Mouse (Mus musculus): ENCODE data around the gene Troap.
A peak's percentile ranks its signal among the peaks of the same experiment; 100 is the strongest.

The Troap gene

DNA sequence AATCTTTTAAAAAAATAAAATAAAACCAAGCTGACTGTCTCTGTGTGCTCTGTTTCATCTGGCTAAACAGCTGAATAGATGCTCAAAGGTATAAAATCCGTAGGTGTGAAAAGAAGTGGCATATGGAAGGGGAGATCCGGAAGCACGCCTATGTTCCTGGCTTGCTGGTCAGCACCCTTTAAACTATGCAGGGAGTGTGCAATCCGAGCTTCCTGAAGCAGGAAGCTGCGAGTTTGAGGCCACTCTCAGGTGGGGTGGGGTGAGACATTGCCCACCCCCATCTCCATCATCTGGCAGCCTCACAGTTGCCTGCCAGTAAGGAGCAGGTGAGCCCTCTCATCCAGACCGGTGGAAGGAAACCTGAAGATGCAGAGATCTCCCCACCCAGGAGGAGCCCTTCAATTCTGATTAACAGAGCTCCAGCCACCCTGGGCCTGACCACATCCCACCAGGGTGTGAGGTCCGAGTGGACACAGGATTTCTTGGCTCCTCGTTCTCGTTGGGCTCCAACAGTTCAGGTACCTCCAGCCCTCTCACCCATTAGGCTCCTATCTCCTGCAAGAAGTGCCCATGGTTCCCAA, at the start of gene Troap:
Troap (plus strand) TSS at position 557 of the 581 bp plus-strand sequence.
- DNase-seq = no peak

DNA sequence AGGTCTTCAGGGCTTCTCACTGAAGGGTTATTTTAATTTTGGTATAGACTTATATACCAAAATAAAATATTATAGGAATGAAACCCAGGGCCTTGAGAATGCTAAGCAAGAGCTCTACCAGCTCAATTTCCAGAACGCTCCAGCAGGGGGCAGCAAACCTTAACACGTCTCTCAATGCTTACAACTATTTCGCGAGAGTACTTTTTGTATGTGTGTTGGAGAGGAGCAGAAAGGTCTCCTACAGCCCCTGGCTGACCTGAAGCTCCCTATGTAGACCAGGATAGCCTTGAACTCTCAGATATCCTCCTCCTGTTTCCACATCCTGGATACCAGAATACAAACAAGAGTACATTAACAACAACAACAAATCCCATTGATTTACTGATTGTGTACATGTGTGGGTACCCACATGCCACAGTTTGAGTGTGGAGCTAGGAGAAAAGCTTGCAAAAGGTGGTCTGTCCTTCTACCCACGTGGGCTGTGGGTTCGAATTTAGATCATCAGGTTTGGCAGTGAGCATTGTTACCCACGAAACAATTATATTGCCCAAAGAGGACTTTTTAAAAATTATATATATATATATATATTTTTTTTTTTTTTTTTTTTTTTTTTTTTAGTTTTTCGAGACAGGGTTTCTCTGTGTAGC, 49.6 kb upstream of the Troap start:
- no peak for DNase-seq

DNA sequence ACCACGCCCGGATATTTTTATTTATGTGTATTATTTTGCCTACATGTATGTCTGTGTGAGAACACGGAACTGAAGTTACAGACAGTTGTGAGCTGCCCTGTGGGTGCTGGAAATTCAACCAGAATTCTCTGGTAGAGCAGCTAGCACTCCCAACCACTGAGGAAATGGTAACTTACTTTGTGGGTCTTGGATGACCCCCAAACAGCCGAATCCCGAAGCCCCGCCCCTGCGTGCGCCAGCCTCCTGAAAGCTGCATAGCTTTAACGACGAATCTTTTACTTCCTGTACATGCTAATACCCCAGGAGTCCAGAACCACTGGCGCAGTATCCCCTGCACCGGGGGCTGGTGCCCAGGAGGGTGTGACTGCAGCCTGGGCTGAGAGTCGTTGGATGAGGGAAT, 49.0 kb upstream of the Troap start:
- DNase-seq = no peak

DNA sequence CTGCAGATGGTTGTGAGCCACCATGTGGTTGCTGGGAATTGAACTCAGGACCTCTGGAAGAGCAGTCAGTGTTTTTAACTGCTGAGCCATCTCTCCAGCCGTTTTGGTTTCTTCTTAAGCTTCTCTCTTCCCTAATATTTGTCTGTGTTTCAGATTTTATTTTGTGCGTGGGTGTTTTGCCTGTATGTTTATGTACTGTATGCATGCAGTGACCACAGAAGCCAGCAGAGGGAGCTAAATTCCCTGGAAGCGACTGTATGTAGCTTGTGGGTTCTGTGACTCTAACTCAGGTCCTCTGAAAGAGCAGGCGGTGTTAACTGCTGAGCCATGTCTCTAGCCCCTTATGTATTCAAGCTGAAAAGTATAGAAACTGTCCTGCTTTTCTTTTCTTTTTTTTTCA, 48.1 kb upstream of the Troap start:
- DNase-seq = no peak

DNA sequence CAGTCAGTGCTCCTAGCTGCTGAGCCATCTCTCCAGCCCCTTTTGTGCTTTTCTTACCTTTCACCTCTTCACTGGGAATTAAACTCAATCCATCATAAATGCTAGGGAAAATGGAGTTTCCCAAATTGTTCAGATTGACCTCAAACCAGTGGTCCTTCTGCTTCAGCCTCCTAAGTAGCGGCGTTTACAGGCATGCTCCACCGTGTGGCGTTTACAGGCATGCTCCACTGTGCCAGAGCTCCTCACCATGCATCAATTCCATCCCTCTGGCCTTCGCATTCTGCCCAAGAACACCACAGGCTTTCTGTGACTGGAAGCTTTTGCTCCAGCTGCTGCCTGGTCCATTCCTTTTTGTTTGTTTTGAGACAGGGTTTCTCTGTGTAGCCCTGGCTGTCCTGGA, 47.3 kb upstream of the Troap start:
- DNase-seq = no peak

DNA sequence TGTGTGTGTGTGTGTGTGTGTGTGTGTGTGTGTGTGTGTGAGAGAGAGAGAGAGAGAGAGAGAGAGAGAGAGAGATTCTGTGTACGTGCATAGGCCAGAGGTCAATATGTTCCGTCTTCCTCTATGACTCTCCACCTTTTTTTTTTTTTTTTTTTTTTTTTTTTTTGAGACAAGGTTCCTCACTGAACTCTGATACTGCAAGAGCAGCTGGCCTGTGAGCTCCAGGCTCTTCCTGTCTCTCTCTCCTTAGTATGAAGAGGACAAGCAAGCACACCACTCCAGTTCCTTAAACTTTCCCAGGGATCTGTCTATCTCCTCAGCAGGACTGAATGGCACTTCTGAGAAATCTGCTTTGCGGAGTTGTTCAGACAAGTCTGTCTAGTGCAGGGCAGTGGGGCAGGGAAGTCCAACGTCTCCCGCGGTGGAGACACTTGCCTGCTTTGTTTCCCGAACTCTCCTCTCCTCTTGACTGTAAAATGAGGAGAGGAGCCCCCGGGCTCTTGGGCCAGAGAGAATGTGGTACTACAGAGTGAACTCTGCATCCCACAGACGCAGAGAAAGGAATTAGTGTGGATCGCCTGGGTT, 45.4 kb upstream of the Troap start:
- peak; percentile 86 for DNase-seq

DNA sequence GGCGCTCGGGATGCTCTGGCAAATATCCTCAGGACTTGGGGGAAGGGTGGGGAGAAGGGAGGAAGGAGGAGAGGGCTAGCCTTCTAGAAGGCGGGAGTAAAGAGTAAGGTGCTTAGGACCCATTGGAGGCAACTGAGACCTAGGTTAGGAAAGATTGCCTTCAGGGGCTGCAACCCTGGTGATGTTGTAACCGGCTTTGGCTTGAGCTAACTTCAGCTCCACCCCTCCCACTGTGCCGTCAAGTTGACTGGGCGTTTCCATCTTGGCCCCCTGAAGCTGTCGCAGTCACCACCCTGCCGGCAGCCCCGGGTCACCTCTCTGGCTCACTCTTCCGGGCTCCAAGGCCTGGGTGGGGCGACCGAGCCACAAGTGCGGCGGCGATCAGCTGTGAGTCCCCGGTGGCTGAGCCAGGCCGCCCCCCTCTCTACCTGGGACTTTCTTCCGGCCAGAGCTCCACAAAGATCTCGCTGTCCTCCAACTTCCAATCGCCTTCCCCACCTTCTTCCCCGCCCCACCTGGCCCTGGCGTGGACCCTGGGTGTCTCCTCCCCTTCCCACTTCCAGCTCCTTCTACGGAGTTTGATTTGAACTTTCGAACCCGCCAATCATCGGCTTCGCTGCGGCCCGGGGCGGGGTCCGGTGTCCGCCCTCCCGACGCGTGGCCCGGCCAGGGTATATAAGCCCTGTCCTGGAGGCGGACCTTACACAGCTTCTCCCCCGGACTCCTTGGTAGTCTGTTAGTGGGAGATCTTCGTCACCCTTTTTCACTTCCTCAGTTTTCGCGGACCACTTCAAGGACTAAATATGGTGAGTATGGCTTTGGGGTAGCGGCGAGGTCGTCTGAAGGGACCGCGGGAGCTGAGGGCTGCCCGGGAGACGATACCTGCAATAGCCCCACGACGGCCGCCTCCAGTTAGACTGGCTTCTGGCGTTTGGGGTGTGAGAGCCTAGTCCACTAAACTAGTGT, 44.5 kb upstream of the Troap start, which contains the start of gene Tuba1c:
Tuba1c (plus strand) TSS at position 273 of the 966 bp plus-strand sequence.
- DNase-seq = peak; percentile 100

DNA sequence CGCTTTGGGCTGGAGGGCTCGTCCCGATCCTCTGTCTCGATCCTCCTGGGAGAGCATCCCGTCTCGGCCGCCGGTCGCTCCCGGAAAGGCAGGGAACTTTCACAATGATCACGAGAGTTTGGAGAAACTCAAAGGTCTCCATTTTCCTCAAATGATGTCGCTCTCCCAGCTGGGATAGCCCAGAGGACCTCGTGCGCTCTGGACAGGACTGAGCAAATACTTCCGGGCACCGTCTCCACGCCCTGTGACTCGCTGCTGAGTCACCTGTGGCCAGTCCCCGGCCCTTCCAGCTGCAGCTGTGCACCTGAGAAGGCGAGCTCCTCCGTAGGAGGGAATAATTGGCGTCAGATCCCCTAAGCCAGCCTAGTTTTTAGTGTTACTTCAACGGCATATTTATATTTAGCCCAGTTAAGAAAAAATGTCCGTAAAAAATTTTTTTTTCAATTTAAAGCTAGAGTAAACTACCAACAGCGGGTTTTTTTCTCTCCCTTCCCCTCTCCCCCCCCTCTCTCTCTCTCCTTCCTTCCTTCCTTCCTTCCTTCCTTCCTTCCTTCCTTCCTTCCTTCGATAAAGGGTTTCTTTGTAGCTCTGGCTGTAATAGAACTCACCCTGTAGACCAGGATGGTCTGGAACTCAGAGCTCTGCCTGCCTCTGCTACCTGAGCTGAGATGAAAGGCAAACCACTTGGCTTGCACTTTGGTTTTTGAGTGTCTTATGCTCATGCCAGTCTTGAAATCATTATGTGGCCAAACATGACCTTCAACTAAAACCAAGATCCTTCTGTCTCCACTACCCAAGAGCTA, 43.6 kb upstream of the Troap start:
- DNase-seq = peak; percentile 96

DNA sequence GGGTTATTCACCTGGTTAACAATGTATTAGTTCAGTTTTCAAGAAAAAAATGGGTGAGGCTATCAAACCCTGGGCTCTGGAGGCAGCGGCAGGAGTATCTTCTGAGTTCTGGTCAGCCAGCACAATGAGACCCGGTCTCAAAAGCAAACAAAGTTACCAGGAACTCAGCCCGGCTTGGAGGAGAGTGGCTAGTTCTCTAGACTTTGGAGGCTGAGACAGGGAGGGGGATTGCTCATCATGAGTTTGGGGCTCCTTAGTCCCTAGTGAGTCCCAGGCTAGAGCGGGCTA, 43.0 kb upstream of the Troap start:
- peak; percentile 87 for DNase-seq

DNA sequence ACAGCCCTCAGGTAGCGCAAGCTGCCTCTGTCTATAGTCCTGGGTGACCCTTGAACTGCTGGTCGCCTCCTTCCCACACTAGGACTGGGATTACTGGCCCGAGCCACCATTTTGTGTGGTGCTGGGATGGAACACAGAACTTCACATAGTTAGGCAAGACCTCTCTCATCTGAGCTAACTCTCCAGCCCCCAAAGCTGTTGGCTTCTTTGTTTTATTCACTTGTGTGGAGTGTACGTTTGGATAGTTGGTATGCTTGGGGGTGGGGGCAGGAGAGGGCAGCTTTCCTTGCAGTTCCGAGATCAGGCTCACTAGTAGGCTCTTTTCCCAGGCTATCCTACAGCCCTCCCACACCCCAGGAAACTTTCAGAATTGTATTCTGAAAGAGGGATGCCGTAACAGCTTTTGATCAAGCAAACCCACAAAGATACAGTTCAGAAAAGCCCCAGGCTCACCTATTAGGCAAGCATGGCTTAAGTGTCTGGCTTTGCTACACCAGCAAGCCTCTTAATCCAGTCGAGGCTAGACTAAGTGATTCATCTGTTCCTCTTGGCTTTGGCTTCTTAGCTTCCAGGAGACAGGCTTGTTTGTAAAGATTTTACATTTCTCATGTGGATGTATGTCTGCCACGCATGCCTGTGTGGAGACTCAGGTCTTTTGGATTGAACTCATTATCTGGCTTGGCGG, 42.2 kb upstream of the Troap start:
- no peak for DNase-seq

DNA sequence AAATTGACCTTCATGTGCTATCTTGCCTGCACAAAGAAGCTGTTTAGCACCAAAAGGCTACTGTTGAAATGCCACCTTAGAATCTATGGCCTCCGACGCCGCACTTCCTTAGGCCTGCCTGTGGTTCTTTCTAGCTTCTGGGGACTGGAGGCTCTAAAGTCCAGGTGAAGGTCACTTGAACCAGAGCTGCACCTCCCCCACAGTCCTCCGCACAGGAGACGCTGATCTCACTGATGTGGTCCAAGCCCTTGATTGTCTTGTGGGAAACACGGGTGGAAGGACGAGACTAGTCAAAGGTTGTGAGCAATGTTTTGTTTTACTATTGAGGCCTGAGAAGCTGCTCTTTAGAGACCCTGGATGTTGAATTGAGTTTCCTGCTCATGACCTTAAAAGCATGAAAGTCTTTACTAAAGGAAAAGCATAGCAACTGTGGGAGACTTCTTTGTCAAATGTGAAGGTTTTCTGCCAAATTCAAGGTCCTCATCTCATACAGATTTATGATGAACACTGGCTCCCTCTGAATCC, 41.6 kb upstream of the Troap start:
- DNase-seq = no peak

DNA sequence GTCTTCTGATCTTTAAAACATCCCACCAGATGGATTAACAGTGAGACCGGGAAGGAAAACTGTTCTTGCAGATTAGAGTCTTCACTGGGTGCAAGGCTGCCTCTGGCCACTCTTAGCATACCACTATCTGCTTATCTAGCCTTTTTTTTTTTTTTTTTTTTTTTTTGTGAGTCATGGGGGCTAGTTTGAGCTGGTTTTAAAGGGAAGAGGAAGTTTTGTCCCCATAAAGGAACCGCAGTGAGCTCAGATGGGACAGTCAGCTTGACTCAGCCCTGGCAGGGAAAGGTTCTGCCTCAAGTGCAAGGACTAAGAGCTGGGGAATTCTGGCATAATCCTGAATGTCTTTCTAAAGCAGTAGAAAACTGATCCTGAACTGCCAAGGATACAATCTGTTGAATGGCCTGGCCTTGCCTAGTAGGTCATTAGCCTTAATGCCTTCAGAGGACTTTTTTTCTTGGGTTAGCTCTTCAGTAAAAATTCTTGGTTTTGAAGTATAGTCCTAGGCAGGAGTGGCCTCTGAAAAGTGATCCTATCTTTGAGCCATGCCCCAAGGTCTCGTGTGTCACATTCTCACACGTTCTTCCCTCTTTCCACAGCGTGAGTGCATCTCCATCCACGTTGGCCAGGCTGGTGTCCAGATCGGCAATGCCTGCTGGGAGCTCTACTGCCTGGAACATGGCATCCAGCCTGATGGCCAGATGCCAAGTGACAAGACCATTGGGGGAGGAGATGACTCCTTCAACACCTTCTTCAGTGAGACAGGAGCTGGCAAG, 40.7 kb upstream of the Troap start:
- DNase-seq = peak; percentile 89

DNA sequence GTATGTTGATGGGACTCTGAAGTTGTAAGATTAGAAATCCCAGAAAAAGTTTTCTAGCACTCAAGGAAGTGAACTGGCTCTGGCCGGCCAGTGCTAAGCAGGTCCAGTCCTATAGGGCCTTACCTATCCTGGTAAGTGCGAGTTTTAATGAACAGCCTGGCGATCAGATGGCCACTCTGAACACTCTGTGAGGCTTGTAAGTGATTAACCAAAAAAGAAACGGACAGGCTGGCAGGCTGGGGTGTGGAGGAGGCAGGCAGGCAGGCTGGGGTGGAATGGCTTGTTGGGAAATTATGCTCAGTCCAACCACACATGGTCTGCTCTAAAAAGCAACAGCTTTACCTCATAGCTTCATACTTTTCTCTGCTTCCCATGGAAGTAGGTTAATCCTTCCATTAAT, 38.9 kb upstream of the Troap start:
- no peak for DNase-seq

DNA sequence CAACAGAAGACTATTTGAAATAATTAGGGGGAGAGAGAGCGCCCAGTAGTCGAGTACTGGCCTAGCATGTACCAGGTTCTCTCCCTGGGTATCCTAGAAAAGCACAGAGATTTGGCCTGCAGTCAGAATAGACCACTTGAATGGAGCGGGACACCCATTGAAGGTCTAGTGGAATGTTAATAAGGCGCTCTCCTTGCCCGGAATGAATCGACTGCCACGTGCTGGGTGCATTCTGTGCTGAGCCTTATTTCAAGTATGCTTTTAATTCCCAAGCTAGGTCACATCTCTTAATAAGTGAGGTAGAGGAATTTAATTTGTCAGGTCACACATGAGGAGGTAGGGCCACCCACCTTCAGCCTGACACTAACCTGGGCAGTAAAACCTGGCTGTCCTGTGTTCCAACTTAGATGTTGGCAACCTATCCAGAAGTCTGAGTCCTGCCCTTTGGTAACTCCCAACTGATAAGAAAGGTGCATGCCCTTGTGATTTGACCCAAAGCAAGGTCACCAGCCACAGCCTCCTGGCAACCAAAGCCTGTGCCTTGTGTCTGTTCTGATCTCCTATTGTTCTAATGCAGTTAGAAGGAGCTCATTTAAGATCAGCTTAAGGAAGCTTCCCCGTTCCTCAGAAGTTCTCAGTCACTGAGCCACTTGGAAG, 38.0 kb upstream of the Troap start:
- DNase-seq = peak; percentile 95

DNA sequence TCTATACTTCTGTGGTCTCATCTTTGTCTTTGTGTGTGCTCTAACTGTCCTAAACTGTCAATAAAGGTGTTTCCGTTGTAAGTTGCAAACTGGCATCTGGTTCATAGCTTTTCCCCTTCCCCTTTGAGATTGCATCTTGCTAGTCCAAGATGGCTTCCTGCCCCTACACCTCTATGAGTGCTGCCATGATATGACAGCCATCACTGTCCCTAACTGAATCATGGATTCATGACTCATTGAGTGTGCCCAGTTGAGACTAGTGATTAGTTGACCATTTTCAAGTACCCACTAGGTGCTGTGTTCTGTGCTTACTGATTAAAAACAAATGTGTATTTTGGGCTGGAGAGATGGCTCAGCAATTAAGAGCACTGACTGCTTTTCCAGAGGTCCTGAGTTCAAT, 36.4 kb upstream of the Troap start:
- no peak for DNase-seq

DNA sequence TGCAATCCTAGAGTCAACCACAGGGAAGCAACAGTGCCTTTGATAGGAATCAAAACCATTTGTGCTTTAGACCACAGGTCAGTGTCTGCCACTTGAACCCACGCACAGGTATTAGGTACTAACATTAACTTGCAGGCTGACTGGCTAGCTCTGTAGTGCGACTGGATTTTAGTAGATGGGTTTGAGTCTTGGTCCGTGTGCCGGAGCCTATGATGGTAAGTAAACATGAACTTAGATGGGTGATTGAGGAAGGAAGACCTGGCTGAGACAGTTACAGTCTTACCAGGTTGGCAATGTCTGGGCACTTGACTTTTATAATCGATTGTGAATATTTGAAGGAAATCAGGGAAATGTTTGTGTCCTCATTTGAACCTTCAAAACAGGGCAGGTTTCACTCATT, 35.6 kb upstream of the Troap start:
- no peak for DNase-seq

DNA sequence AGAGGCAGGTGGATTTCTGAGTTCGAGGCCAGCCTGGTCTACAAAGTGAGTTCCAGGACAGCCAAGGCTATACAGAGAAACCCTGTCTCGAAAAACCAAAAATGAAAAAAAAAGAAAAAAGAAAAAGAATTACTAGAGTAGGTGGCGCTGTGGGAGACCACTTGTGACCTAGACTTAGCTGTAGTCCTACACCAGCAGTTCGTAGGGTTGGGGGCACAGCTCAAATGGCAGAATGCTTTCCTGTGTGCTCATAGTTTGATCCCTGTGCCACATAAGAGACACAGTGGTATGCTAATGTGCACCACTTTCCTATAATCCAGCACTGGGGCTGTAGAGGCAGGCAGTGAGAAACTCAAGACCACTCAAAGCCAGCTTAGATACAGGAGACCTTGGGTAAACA, 35.1 kb upstream of the Troap start:
- no peak for DNase-seq

DNA sequence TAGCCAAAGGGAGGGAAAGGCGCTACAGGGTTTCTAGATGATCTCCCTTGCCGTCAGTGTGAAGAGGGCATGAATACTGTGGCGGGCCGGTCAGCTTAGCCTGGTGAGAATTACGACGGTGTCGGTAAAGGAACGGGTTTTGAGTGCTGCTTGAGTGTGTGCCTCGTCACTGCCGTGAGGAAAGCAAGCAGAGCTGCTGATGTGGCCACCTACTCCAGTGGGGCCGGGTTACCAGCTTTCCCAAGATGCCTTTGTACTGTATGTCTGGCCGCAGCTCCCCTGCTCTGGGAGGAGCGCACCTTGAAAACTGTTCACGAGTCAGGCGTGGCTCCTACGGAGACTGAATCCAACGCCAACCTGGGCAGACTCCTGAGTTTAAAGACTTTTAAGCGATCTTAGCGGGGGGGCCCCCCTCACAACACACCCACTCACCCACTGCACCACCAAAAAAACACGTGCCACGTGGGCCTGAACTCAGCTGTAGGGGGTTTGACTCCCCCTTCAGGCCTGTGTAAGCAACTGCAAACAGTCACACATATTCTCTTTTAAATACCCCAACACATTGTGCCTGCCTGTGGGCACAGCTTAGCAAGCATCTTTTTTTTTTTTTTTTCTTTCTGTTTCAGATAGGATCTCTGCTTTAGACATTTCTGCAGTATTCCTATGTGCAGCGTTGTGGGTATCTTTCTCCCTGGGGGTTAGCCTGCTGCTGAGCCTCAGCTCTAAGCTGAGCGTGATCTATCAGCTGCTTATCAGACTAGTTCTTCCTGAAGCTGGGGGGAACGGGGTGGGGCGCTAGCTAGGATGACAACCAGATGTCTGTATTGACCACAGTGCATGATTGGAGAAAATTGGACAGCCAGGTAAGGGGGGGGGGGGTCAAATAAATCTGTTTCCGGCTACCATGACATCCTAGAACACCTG, 34.1 kb upstream of the Troap start:
- no peak for DNase-seq

Data from heart, adult 11 months (tissue).